Mouse (Mus musculus) megakaryocyte, adult 5-6 weeks (primary cell): ENCODE measurements around the gene Trank1. TPM values are rescaled to one million over a fixed set of nuclear protein-coding genes. Genes with fewer than 3 reads are reported as not detected.

Source experiments
- ATAC-seq: 2 replicates; pipeline ENCODE4 v1.8.0; 2016; ENCODE audit warnings: mild to moderate bottlenecking, inconsistent platforms; ENCODE audit not compliant: poor library complexity, severe bottlenecking
- total RNA-seq, 2 experiments: library from RNA; stranded (forward) in 1 of 2; stranded (reverse) in 1 of 2; fragments of 153-499, 151-499 nt in 1 of 2; fragments of 221-1000, 200-1000 nt in 1 of 2; gene quantifications; 2 replicates each; pipeline versions ENCODE4 v1.2.3 to v1.2.4; 2015 to 2017

Trank1 gene
- total RNA-seq, 2 experiments from 2014 or later = 0.07 to 0.15 TPM

GRCm38 (mm10) chr9:111377868-111378267 is 66.3 kb downstream of the Trank1 start:
- ATAC-seq = no peak

DNA sequence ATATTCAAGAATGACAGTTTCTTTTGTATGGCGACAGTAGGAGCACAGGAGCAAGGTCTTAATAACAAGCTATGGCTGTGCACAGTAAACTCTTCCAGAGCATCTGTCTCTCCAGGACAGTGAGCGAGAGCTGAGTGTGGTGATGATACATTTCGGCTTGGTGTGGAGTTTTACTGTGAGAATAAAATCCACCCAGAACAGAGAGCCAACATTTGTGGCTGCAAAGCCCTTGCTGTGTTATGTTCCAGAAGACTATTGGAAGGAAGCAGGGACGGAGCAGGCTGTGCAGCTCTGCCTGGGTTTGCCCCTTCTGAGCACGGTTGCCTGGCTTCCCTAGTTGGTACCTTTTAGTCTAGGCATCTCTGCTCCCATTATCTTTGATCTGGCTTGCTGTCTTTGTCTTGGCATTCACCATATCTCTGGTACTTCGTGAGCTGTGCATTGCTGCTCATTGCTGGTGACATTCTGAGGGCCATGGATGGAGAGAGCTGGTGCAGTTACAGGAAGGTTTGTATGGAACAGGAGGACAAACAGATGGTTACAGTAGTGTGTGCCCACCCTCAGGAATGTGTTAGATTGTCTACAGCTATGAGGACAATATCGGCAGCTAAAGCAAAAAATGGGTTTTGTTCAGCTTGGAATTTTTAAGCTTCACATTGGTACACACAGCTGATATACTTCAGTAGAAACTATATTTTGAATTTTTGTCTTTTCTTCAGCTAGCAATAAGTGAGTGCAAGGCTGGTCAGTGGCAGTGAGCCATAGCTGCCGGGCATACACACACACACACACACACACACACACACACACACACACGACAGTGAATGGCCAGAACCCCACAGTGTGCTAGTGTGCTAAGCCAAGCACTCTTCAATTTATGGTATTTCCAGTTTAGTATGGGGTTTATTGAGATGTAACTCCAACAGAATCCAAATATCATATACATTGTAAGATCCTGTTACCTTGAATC is 69.8 kb downstream of the Trank1 start:
- no peak for ATAC-seq

DNA sequence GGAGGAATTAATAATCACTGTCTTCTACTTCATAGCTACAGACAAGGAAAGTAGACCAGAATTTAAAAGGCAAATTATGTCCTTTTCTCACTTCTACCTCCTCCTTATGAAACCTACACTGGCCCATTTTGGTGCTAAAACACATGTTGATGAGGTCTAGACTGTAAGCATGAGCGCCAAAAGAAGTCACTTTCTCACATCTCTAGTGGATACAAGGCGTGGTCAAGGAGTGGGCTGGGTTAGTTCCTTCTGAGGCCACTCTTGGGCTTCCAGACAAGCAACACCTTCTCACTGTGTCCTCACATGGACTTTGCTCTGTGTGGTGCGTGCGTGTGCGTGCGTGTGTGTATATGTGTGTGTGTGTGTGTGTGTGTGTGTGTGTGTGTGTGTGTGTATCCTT is 70.9 kb downstream of the Trank1 start:
- no peak for ATAC-seq

GRCm38 (mm10) chr9:111383046-111383445 is 71.5 kb downstream of the Trank1 start:
- ATAC-seq = no peak

DNA sequence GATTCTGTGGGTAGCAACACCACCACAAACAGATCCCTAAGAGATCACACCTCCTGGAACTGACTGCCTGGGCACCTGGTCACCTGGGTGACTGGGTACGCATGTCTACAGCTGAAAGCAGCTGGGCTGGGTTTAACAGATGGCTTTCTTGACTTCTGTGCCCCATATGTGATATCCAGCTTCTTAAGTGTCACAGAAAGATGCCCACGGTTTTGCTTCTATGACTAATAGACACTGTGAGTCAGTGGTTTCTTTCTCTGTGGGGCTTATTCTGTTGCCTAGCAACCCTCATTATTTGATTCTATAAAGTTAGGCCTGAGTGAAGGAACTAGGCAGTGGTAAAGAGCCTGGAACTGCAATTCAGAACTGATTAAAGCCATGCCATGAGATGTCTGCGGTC is 72.2 kb downstream of the Trank1 start:
- ATAC-seq = no peak

GRCm38 (mm10) chr9:111385526-111386491 is 74.3 kb downstream of the Trank1 start:
- ATAC-seq = no peak

GRCm38 (mm10) chr9:111386569-111386968 is 75.0 kb downstream of the Trank1 start:
- no peak for ATAC-seq

DNA sequence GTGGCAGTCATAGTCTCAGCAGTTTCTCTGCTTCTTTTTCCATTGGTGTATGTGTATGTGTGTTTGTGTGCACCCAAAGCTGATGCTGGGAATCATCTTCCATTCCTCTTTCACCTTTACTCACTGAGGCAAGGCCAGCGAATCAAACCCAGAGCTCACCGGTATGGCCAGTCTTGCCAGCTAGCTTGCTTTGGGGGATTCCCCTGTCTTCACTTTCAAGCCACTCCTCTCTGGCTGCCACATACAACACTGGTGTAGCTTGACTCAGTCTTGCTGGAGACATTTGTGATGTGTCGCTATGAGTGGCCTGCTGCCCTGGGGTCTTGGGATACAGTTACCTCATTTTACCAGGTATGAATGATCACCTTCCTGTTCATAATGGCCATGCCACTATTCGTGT is 76.0 kb downstream of the Trank1 start:
- ATAC-seq = no peak

DNA sequence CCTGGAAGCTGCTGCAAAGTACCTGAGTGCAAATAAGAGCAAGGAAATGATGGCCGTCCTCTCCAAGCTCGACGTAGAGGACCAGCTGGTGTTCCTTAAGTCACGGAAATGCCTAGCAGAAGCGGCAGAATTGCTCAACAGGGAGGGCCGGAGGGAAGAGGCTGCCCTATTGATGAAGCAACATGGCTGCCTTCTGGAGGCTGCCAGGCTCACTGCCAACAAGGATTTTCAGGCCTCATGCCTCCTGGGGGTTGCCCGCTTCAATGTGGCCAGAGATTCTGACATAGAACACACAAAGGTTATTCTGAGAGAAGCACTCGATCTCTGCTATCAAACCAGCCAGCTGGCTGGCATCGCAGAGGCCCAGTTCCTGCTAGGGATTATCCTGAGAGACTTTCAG is 78.5 kb downstream of the Trank1 start:
- ATAC-seq = no peak

DNA sequence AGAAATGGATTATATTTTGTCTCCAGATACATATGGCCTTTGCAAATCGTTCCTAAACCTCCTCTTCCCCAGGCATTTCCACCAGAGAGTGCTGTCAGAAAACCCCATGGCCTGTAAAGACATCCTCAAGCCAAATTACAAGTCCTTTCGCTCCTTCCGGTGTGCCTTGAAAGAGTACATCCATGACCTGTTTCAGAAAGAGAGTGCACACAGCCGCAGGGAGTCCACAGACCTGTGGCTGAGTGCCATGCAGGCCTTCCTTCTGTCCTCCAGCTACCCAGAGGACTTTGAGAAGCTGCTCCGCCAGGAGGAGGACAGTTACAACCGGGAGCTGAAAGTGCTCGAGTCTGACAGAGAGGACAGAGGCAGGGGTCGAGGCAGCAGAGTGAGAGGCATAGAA is 79.5 kb downstream of the Trank1 start:
- ATAC-seq = no peak

- ATAC-seq = no peak
These were observed 80.4 kb downstream of the Trank1 start for GRCm38 (mm10) chr9:111391926-111392442.

DNA sequence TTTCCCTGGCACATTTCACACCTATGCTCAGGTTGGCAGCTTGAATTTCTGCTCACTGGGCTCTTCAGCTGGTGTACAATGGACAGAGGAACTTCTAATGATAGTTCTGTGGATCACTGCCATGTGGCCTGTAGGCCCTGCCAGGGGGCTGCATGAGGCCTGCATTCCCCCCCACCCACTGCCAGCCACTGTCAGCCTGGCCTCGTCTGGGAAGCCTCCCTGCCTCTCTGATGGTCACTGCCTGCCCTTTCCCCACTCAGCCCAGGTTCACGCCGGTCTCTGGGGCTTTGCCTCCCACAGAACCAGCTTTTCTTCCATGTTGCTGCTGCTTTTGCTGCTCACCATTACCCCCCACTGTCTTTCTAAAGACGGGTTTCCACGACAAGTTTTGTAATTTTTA is 83.7 kb downstream of the Trank1 start:
- no peak for ATAC-seq

DNA sequence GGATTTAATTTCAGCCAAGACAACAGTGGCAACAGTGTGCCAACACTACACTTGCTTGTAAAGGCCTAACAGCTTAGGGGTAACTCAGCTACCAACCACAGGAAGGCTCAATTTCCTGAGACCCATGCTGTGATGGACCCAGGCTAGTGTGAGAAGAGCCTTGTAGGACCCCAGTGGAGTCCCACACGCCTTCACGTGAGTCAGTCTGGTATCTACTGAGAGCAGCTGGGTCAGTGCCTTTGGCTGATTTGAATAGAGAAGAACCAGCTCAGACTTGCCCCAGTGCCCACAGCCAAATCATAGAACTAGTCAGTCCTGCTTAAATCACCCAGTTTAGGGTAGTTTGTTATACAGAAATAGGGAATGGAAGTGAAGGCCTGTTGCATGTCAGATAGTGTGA is 86.5 kb downstream of the Trank1 start:
- ATAC-seq = no peak

GRCm38 (mm10) chr9:111400089-111400488 is 88.5 kb downstream of the Trank1 start:
- ATAC-seq = no peak

DNA sequence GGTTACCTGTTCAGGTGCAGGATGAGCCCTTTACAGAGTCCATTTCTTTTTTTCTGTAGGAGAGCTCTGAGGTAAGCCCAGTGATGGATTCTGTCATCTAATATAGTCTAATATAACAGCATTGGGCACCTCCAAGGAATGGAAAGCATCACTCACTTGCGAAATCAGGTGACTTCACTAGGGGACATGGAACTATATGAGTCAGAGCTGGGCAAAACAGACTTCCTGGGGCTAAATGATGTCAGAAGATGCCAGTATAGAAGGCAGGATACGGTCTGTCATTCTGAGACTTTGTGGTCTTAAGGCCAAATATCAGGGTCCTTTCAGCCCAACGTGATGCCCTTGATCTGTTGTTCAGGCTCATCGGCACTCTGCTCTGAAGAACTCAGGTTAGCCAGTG is 91.6 kb downstream of the Trank1 start:
- ATAC-seq = no peak

DNA sequence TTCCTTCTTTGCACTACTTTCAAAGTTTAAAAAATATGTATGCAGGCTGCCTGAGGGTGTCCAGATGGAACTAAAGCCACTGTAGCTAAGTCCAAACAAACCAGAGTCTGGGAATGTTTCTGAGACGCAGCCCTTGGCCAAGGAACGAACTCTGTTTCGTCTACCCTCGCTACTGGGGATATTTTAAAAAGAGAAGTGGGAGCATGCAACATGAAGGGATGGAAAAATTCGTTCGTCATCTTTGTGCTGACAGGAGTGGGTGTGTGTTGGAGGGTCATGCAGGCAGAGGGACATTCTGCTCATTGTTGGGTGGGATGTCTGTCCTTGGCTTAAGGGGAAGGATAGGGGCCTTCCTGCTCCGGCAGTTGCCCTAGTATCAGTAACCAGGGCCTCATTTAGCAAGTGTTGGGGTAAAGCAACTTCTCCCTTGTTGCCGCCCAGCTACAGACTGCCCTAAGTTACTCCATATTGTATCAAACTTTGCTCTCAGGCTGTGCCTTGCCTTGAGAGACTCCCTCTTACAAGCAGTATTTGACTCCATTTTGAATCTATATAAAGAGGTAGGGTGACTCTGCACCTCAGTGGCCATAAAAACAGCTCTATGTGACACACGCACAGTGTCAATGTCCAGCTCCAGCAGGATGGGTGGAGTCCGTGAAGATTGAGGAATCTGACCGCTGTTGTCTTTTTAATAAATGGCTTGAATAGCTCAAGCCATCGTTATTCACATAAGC is 93.0 kb downstream of the Trank1 start:
- ATAC-seq = no peak

DNA sequence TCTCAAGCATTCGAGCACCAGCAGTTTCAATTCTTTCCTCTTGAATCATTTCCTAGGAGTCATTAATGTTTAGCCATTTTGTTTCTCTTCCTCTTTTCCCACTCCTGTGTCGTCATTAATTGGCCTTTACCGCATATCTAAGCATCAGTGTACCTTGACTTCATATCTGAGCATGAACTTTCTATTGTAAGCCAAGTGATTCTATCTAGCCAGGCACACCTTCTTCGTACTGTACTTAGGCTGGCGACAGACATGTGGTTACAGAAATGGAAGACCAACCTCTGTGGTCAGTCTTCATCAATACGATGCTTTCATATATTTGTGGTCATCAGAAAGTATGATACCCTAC is 93.5 kb downstream of the Trank1 start:
- no peak for ATAC-seq

GRCm38 (mm10) chr9:111408012-111408411 is 96.5 kb downstream of the Trank1 start:
- no peak for ATAC-seq

- ATAC-seq = no peak
These were observed 96.9 kb downstream of the Trank1 start for GRCm38 (mm10) chr9:111408427-111408826.

DNA sequence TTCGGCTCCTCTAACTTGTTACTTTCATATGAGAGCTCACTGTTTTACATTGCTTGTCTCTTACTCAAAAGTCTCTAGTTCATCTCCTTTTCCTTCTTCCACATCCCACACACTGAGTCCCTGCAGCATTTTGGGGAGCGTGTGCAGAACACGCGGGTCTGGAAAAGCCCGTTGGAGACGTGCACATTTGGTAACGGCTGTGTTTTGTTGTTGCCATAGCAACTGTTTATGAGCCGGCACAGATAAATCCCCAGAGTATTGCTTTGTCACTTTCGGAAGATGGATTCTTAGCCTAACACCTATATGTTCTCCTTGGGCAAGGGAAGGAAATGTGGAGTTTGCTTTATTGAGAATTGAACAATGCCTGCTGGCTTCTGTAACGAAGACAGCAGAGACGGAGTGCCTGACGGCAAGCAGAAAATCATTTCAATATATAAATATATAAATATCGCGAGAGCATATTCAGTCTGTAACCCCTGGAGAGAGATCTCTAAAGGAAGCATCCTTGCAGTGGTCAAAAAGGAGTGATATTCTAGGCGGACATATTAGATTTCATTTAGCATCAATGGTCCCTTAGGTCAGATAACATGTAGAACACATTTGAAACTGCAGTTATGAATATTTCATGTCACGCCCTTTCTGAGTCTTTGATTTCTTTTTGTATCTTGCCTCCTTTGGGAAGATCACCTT is 101.1 kb downstream of the Trank1 start:
- no peak for ATAC-seq
